Mouse (Mus musculus): ENCODE results near the gene Gm884.
A peak's percentile ranks its signal among the peaks of the same experiment; 100 is the strongest.

Gene Gm884

DNA sequence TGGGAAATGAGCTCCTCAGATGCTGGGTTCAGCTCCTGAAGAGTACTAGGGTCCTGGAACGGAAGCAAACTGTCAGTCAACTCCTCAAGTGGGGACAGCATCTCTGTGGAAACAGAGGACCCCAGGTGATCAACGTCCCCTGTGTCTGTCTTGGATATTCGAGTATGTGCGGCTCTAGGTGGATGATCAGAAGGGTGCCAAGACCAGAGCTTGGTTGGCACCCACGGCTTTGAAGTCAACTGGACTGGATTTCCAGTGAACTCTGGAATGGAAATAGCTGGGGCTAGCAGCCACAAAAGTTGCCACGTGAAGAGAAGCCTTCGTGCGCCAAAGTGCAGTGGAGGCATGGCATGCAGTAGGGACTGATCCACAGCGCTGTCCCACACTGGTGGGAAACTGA lies at the start of gene Gm884:
Gene Gm884, minus strand, starts transcription at position 101 of the 400 bp plus-strand sequence.
- no peak for DNase-seq (ENCODE audit: low spot score in 2 of 2)

- no peak for DNase-seq (ENCODE audit: low spot score in 2 of 2)
Measured at GRCm38 (mm10) chr11:103666907-103667426, 46.0 kb upstream of the Gm884 start.

DNA sequence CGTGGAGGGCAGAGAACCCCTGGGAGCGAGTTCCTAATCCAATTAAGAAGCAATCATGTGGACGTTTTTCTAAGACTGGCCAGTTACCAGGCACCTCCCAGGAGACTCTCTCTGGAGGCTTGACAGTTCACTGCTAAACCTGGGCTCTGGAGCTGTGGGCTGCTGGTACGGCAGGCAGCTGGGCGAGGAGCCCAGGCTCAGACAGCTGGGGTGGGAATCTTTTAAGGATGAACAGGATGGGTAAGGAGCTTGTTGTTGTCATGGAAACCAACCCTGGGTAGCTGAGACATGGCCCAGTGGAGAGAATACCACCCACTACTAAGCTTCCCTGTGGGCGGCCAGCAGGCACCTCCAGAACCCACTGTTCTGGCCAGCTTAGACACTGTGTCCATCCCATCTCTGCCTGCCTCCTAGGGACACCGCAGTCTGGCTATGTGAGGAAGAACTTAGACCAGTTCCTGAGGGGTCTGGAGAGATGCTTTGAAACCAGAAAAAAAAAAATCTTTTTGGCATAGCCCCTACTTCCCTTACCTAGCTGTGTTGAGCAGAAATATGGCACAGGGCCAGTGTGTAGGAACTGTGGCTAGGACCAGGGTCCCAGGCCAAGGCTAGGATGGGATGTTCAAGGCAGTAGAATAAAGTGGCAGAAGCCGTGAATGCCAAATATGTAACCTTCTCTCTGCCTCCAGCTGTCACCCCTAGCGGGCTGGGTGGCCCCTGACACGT lies 45.4 kb upstream of the Gm884 start:
- peak in 1 of 2 experiments; percentile 15 for DNase-seq (ENCODE audit: low spot score in 2 of 2)

- no peak for DNase-seq (ENCODE audit: low spot score in 2 of 2)
Measured at GRCm38 (mm10) chr11:103665695-103666094, 44.8 kb upstream of the Gm884 start.

GRCm38 (mm10) chr11:103663119-103663518 lies 42.2 kb upstream of the Gm884 start:
- no peak for DNase-seq (ENCODE audit: low spot score in 2 of 2)

GRCm38 (mm10) chr11:103662546-103662945 lies 41.6 kb upstream of the Gm884 start:
- DNase-seq (ENCODE audit: low spot score in 2 of 2), result no peak

- no peak for DNase-seq (ENCODE audit: low spot score in 2 of 2)
Measured at GRCm38 (mm10) chr11:103661863-103662262, 40.9 kb upstream of the Gm884 start.

DNA sequence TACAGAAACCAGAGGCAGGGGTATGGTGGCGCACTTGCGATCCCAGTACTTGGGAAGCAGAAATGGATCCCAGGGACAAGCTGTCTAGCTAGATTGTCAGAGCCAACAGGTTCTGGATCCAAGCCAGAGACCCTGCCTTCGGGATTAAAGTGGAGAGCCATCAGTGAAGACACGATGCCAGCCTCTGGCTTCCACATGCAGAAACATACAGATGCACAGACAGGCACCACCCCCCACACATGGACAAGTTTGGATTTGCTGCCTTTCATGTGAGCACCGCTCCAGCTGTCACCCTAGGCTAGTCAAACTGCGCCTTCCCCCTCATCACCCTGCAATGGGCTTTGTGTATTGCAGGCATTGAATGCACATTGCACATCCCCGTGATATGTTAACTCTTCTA lies 37.2 kb upstream of the Gm884 start:
- DNase-seq (ENCODE audit: low spot score in 2 of 2), result no peak

DNA sequence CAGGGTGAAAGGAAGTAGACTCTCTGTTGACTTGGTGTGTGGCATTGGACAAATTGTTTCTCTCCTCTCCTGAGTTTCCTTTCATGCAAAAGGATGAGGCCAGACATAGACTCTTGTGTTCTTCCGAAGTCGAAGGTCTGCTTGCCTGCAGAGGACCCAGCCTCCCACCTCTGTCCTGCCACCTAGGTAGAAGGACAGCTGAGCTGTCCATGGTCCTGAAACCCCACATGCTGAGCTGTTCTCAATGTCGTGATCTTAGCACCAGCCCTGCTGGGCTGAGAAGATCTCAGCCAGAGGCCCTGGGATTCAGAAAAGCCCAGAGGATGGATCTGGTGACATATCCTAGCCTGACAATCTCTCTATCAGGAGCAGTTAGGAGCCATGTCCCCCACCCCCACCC lies 35.6 kb upstream of the Gm884 start:
- DNase-seq (ENCODE audit: low spot score in 2 of 2), result peak in 1 of 2 experiments; percentile 6

- DNase-seq (ENCODE audit: low spot score in 2 of 2), result no peak
Measured at GRCm38 (mm10) chr11:103653359-103653965, 32.5 kb upstream of the Gm884 start.

DNA sequence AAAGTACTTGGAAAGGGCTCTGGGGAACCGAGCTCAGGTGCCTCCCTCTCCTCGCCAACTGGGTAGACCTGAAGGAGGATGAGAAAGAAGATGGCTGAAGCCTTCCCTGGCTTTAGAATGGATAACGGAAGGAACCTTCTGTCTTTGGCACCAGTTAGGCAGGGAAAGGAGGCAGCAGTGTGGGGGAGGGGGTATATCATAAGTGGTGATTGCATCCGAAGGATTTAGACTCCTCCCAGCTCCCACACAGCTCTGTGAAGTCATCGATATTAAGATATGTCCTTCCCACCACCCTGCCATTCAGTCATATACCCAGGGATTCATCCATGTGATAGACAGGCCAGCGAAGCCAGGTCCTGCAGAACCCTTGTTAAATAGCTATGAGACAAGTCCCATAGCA lies 30.5 kb upstream of the Gm884 start:
- no peak for DNase-seq (ENCODE audit: low spot score in 2 of 2)

DNA sequence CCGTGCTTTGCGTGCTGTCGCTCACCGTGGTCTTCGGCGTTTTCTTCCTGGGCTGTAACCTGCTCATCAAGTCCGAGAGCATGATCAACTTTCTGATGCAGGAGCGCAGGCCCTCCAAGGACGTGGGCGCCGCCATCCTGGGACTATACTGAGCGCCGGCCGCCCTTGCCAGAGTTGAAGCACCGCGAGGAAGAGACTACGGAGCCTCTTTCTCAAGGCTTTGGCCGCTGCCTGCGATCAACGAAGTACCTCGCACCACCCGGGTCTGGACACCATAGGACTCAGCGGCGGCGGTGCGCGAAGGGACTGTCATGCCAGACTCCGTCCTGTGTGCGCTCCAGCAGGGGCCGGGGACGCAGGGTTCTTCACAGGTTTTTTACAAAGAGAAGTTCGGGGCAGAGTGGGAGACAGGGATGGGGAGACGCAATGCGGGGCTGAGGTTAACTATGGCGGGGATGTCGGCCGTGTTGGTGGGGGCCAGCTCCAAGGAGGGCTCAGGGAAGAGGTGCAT lies 29.1 kb upstream of the Gm884 start:
- DNase-seq (ENCODE audit: low spot score in 2 of 2), result no peak

- DNase-seq (ENCODE audit: low spot score in 2 of 2), result no peak
Measured at GRCm38 (mm10) chr11:103649301-103649982, 28.5 kb upstream of the Gm884 start, which contains the start of gene Rprml. Rprml (plus strand) TSS chr11:103649570.

- no peak for DNase-seq (ENCODE audit: low spot score in 2 of 2)
Measured at GRCm38 (mm10) chr11:103648656-103649055, 27.7 kb upstream of the Gm884 start.

DNA sequence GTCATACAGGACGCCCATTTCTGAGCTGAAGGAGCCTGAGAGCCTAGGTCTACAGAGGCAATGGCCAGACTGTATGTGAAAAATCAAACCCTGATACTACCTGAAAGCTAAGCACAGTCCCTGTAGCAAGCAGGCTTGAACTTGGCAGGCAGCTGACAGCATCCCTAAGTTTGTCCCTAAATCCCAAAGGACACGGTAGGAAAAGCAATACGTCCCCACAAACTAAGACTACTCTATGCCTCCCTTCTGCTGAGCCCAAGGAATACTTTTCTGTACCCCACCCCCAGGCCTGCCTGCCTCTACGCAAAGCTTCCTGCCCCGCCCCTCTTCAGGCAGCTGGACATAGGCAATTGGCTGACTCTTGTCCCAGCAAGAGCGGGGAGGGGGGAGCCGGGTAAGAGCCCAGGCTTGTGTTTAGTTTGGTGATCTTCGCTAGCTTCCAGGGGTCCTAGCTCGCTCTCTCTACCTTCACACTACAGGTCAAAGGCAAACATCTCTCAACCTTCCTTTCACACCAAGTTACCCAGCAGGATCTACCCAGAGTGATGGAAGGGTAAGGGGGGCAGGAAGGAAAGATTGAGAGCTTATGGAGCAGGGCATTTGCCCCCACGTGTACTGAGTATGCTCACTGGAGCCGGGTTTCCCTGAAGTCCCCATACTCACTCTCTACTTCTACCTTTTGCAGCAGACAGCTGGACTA lies 27.1 kb upstream of the Gm884 start:
- DNase-seq (ENCODE audit: low spot score in 2 of 2), result no peak

DNA sequence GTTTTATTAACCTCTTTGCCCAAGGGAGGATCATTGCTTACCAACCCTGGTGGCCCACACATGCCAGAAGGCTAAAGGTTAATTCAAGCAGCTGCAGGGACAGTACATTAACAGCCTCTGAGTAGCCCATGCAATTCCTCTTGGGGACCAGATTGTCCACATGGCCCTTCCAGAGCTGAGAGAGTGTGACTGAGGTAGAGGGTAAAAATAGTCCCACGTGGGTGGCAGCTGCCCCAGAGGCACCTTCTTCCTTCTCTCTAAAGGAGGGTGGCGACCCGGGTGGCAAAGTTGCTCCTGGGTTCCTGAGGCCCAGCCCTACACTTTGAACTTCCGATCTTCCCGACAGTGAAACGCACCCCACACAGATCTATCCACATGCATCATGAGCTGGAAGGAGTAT lies 25.4 kb upstream of the Gm884 start:
- DNase-seq (ENCODE audit: low spot score in 2 of 2), result no peak

GRCm38 (mm10) chr11:103645731-103646130 lies 24.8 kb upstream of the Gm884 start:
- no peak for DNase-seq (ENCODE audit: low spot score in 2 of 2)

GRCm38 (mm10) chr11:103643211-103643610 lies 22.3 kb upstream of the Gm884 start:
- no peak for DNase-seq (ENCODE audit: low spot score in 2 of 2)

GRCm38 (mm10) chr11:103639407-103639946 lies 18.5 kb upstream of the Gm884 start:
- peak; percentile 35 to 37 for DNase-seq (ENCODE audit: low spot score in 2 of 2)

GRCm38 (mm10) chr11:103638790-103639189 lies 17.9 kb upstream of the Gm884 start, which contains the start of gene Lyzl6:
Lyzl6 (minus strand) TSS chr11:103638890.
- DNase-seq (ENCODE audit: low spot score in 2 of 2), result no peak

- DNase-seq (ENCODE audit: low spot score in 2 of 2), result no peak
Measured at GRCm38 (mm10) chr11:103636261-103636660, 15.3 kb upstream of the Gm884 start.

Measured in urinary bladder, postnatal 36 days (tissue).